Comparison of ENCODE assay signal across 8 mouse cellular contexts in the genomic region with DNA sequence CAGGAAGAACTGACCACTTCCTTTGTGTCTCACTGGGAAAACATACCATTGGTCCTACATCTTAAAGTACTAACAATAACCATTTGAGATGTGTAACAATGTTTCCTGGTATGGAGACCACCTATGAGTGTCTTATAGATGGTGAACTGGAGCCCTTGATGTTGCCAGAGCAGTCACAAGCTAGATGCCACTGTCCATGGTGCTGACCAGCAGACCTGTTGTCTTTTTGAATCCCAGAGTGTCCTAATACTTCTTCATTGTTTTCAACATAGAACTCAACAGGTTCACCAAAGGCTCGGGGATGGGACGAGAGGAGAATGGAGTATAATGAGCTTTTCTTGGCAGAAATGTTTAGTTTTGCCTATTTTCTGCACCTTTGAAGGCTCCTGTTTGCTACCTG.
DNase-seq lines count a peak whose midpoint lies in the region; ATAC-seq and TF ChIP-seq lines count a peak whose summit lies in the region.

No protein-coding gene starts in this region.

- no peak for ATAC-seq in midbrain, embryonic 14.5 days (ENCODE audit: low FRiP score, low TSS enrichment)
- no peak for ATAC-seq in midbrain, embryonic 16.5 days

- H3K4me2 ChIP-seq in midbrain, embryonic 14.5 days (ENCODE audit: low read length) = no peak overlapping the region
- H3K4me2 ChIP-seq in midbrain, embryonic 16.5 days (ENCODE audit: low read length) = no peak overlapping the region
- H3K4me2 ChIP-seq in myocyte (ENCODE audit: low read depth) = no peak overlapping the region

- no peaks in the 10 kb centered on the region for H3K4me1 ChIP-seq in heart, embryonic 10.5 days
- H3K4me1 ChIP-seq in midbrain, embryonic 14.5 days (ENCODE audit: control insufficient read depth, insufficient read depth, low read length) = no peaks in the 10 kb centered on the region
- peaks cover 2% of the 10 kb centered on the region for H3K4me1 ChIP-seq in midbrain, embryonic 16.5 days (ENCODE audit: control insufficient read depth, insufficient read depth, low read length)

- H3K27me3 ChIP-seq in heart, embryonic 10.5 days (ENCODE audit: insufficient read depth, poor library complexity, severe bottlenecking) = 0 out of 2 replicates have a peak, but pooled peaks cover 2% of the 10 kb centered on the region
- H3K27me3 ChIP-seq in midbrain, embryonic 14.5 days (ENCODE audit: control insufficient read depth, insufficient read depth, low read length) = no peaks in the 10 kb centered on the region
- no peaks in the 10 kb centered on the region for H3K27me3 ChIP-seq in midbrain, embryonic 16.5 days (ENCODE audit: control insufficient read depth, insufficient read depth, low read depth, low read length)
- no peaks in the 10 kb centered on the region for H3K27me3 ChIP-seq in myocyte (ENCODE audit: control insufficient read depth, insufficient read depth, insufficient read length)

- no peak overlapping the region for H3K4me3 ChIP-seq in heart, embryonic 10.5 days
- H3K4me3 ChIP-seq in midbrain, embryonic 14.5 days (replicated peaks; ENCODE audit: low read depth, low read length) = no peak overlapping the region
- no peak overlapping the region for H3K4me3 ChIP-seq in midbrain, embryonic 16.5 days (ENCODE audit: low read depth, low read length)
- H3K4me3 ChIP-seq in myocyte = no peak overlapping the region

- no peak for TF ChIP-seq POLR2A in myocyte (IDR thresholded peaks at IDR 0.05; ENCODE audit: insufficient read length, low read depth)

- intact Hi-C loops in heart, postnatal 10 days (cut with DNase I) = no loop called here

- no peak overlapping the region for H3ac ChIP-seq in myocyte (ENCODE audit: control insufficient read depth, insufficient read length)

- H3K79me2 ChIP-seq in myocyte (ENCODE audit: control insufficient read depth, insufficient read depth) = no peaks in the 10 kb centered on the region

- no peak overlapping the region for H3K9ac ChIP-seq in midbrain, embryonic 14.5 days (replicated peaks; ENCODE audit: low read length)
- no peak overlapping the region for H3K9ac ChIP-seq in midbrain, embryonic 16.5 days (ENCODE audit: low read depth, low read length)

- DNase-seq in heart, postnatal 10 days = peak; percentile 9 to 23
- DNase-seq in heart, embryonic 10.5 days (ENCODE audit: low spot score) = no peak
- DNase-seq in midbrain, embryonic 14.5 days = peak; percentile 33
- peak; percentile 9 for DNase-seq in c-Kit-positive CD71-positive TER-119-positive erythroid progenitor cells, embryonic 14.5 days (ENCODE audit: low spot score)
- DNase-seq in spleen, postnatal 4 days (ENCODE audit: low spot score in 2 of 2) = no peak
- no peak for DNase-seq in right cerebral cortex, postnatal 14 days

- no peaks in the 10 kb centered on the region for H3K9me3 ChIP-seq in heart, embryonic 10.5 days
- H3K9me3 ChIP-seq in midbrain, embryonic 14.5 days (ENCODE audit: control insufficient read depth, low read length) = no peaks in the 10 kb centered on the region
- H3K9me3 ChIP-seq in midbrain, embryonic 16.5 days (replicated peaks; ENCODE audit: control insufficient read depth, low read length, poor library complexity, severe bottlenecking) = no peaks in the 10 kb centered on the region

- no peaks in the 10 kb centered on the region for H3K36me3 ChIP-seq in heart, embryonic 10.5 days
- H3K36me3 ChIP-seq in midbrain, embryonic 14.5 days (ENCODE audit: control insufficient read depth, insufficient read depth, low read length) = no peaks in the 10 kb centered on the region
- no peaks in the 10 kb centered on the region for H3K36me3 ChIP-seq in midbrain, embryonic 16.5 days (ENCODE audit: control insufficient read depth, insufficient read depth, low read length)
- no peaks in the 10 kb centered on the region for H3K36me3 ChIP-seq in myocyte (ENCODE audit: control insufficient read depth, insufficient read depth)

- H3K27ac ChIP-seq in heart, embryonic 10.5 days = no peak overlapping the region
- no peak overlapping the region for H3K27ac ChIP-seq in midbrain, embryonic 14.5 days (replicated peaks; ENCODE audit: low read depth, low read length)
- H3K27ac ChIP-seq in midbrain, embryonic 16.5 days (ENCODE audit: low read length) = no peak overlapping the region

- 51% methylated on average over 2 of the region's 2 CpGs for WGBS in heart, embryonic 10.5 days
- WGBS in midbrain, embryonic 14.5 days = 79% methylated on average over 2 of the region's 2 CpGs
- 77% methylated on average over 2 of the region's 2 CpGs for WGBS in midbrain, embryonic 16.5 days

TF ChIP-seq in myocyte, 11 proteins besides CTCF, POLR2A, EP300 and RAD21:
- TF ChIP-seq MYOD1 (IDR thresholded peaks at IDR 0.05; ENCODE audit: control insufficient read depth in 1 of 3, insufficient read length in 2 of 3, low read depth in 2 of 3) (no peak), REST (IDR thresholded peaks at IDR 0.05; ENCODE audit: insufficient read depth, insufficient read length) (peak; percentile 90), TCF3 (IDR thresholded peaks at IDR 0.05; ENCODE audit: insufficient read length, low read depth) (no peak), USF1 (IDR thresholded peaks at IDR 0.05; ENCODE audit: low read depth) (no peak)
TF ChIP-seq in myocyte: peak in this region for 1.

Comparison
In these comparisons a context has a peak if more than half of its experiments do, and no peak if none do; other contexts are left out.
1. DNase-seq: peak in heart, postnatal 10 days (2 of 2), midbrain, embryonic 14.5 days (single experiment) and c-Kit-positive CD71-positive TER-119-positive erythroid progenitor cells, embryonic 14.5 days (single experiment); none in heart, embryonic 10.5 days (single experiment), spleen, postnatal 4 days (0 of 2) and right cerebral cortex, postnatal 14 days (single experiment).